Mouse (Mus musculus) lung, postnatal 0 days (tissue): ENCODE data around the gene A430005L14Rik. TPM values are rescaled to one million over a fixed set of nuclear protein-coding genes. Genes with fewer than 3 reads are reported as not detected.
A peak's percentile ranks its signal among the peaks of the same experiment; 100 is the strongest.

Source experiments
- ATAC-seq: fragments of 200-750 bp; cut with Nextera tagmentation; 2 replicates; pipeline ENCODE4 v1.8.0; 2017; ENCODE audit warnings: moderate library complexity
- DNase-seq: peaks from one replicate; pipeline ENCODE4 v3.0.0-alpha.2; 2016; ENCODE audit warnings: low spot score
- H3K27ac ChIP-seq: fragments of 300-500 bp; sonication (generic); 2 replicates; pipeline ENCODE4 v1.5.1; 2014; ENCODE audit warnings: antibody characterized with exemption, mild to moderate bottlenecking, low read length, mixed read lengths
- H3K27me3 ChIP-seq: fragments of 300-500 bp; sonication (generic); replicated peaks from 2 replicates; pipeline ENCODE4 v1.6.1; 2014; ENCODE audit warnings: low read length, mixed read lengths; ENCODE audit not compliant: insufficient read depth
- H3K36me3 ChIP-seq: fragments of 300-500 bp; sonication (generic); 2 replicates; pipeline ENCODE4 v1.6.1; 2014; ENCODE audit warnings: low read length, mixed read lengths; ENCODE audit not compliant: insufficient read depth
- H3K4me1 ChIP-seq: fragments of 300-500 bp; sonication (generic); 2 replicates; pipeline ENCODE4 v1.6.1; 2014; ENCODE audit warnings: antibody characterized with exemption, low read depth, low read length, mixed read lengths; ENCODE audit not compliant: insufficient read depth
- H3K4me2 ChIP-seq: fragments of 300-500 bp; sonication (generic); replicated peaks from 2 replicates; pipeline ENCODE4 v1.6.1; 2014; ENCODE audit warnings: low read depth, mild to moderate bottlenecking, low read length, moderate library complexity, mixed read lengths
- H3K4me3 ChIP-seq: fragments of 300-500 bp; sonication (generic); 2 replicates; pipeline ENCODE4 v1.5.1; 2014; ENCODE audit warnings: low read depth, low read length
- H3K9ac ChIP-seq: fragments of 300-500 bp; sonication (generic); replicated peaks from 2 replicates; pipeline ENCODE4 v1.6.1; 2014; ENCODE audit warnings: low read depth, mild to moderate bottlenecking
- H3K9me3 ChIP-seq: fragments of 300-500 bp; sonication (generic); 2 replicates; pipeline ENCODE4 v1.6.1; 2016; ENCODE audit warnings: low read length, mixed read lengths
- CTCF ChIP-seq: IDR thresholded peaks from 2 replicates; pipeline ENCODE4 v1.5.1; 2016; ENCODE audit warnings: antibody characterized with exemption, mild to moderate bottlenecking
- EP300 ChIP-seq: IDR thresholded peaks from 2 replicates; pipeline ENCODE4 v1.6.1; 2016; ENCODE audit warnings: antibody characterized with exemption, mild to moderate bottlenecking, control low read depth
- WGBS: fragments of 180-500 bp; shearing (Covaris S2); extraction: QIAGEN DNeasy Blood & Tissue Kit; methylation state at CpG from one replicate; pipeline ENCODE4 v1.1.7; 2014; 5-methylcytosine and 5-hydroxymethylcytosine counted together
- polyA plus RNA-seq: library from polyadenylated mRNA; unstranded; fragments of >200 nt; fragmentation: Nextera tagmentation; extraction: Ambion mirVana; gene quantifications from 2 replicates; pipeline ENCODE4 v1.2.1, GENCODE M21; 2015

The A430005L14Rik gene
- polyA plus RNA-seq, 1 experiment from 2014 or later, result 57.6 TPM

DNA sequence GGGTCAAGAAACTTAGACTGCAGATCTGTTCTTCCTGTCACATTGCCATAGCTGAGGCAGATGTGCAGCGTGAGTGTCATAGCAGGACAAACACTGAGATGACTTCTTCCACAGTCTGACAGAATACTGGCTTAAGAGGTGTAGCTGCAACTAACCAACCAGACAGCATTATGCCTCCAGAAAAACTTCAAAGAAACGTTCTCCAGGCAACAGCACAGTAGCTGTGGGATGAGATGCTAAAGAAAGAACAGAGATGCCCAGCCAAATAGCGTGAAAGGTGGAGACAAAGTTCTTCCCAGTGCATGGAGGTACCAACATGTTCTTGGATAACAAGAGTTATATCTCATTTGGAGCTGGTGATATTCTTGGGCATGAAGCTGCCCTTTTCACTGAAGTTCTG is 5.9 kb upstream of the A430005L14Rik start:
- WGBS, result 62% methylated on average over 3 of the region's 3 CpGs
- Histone ChIP-seq H3K4me1 (no peaks in the 10 kb centered on the region), H3K4me2 (no peak overlapping the region), H3K27ac (no peak overlapping the region), H3K36me3 (no peaks in the 10 kb centered on the region), H3K9ac (no peak overlapping the region), H3K9me3 (no peaks in the 10 kb centered on the region), H3K4me3 (no peak overlapping the region), H3K27me3 (no peaks in the 10 kb centered on the region)
- ATAC-seq, result no peak
- TF ChIP-seq CTCF (no peak), EP300 (no peak)
- no peak for DNase-seq

DNA sequence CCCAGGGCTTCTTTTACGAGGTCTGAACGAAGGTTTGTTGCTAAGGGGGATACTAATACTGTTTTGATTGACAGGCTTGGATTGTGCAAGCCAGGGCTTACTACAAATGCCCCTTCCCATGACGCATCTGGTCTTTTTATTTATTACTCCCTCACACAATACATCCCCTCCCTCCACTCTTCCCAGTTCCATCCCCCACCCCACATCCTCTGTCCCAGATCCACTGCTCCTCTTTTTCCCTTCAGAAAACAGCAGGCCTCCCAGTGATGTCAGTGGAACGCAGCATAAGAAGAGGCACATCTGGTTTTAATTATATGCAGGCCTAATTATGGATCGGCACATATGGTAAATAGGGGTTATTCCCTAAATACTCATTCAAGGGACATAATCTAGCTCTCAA is 5.3 kb upstream of the A430005L14Rik start:
- Histone ChIP-seq H3K9ac (no peak overlapping the region), H3K4me3 (no peak overlapping the region), H3K4me2 (no peak overlapping the region), H3K9me3 (no peaks in the 10 kb centered on the region), H3K36me3 (no peaks in the 10 kb centered on the region), H3K4me1 (no peaks in the 10 kb centered on the region; the same call in 1 of the 2 replicates), H3K27me3 (no peaks in the 10 kb centered on the region), H3K27ac (no peak overlapping the region)
- DNase-seq (no peak), ATAC-seq (no peak)
- WGBS, result 57% methylated on average over 5 of the region's 5 CpGs
- no peak for TF ChIP-seq EP300
- TF ChIP-seq CTCF, result no peak

DNA sequence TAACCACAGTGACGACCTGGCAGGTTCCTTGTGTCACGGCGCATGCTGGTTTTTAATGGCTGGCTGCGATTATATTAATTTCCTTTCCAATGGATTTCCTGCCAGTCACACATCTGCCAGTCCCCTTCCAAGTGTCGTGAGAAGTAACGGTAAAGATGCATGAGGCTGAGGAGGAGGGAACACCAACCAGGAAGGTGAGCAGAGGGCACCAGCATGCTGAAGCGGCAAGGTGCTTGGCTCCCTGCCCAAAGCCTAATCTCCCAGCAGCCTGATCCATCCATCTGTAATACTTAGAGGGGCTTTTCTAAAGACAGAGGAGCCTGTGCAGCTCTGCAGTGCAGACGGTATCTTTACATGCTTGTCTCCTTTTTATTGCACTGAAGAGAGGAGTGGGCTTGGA is 1.4 kb upstream of the A430005L14Rik start:
- no peaks in the 10 kb centered on the region for H3K9me3 ChIP-seq
- TF ChIP-seq CTCF (no peak), EP300 (no peak)
- H3K27me3 ChIP-seq, result no peaks in the 10 kb centered on the region
- no peak for ATAC-seq
- peaks cover 3% of the 10 kb centered on the region; the same call in 1 of the 2 replicates for H3K4me1 ChIP-seq
- no peak overlapping the region for H3K4me2 ChIP-seq
- no peak for DNase-seq
- no peak overlapping the region for H3K27ac ChIP-seq
- H3K36me3 ChIP-seq, result no peaks in the 10 kb centered on the region
- no peak overlapping the region for H3K9ac ChIP-seq
- no peak overlapping the region for H3K4me3 ChIP-seq
- WGBS, result 71% methylated on average over 8 of the region's 8 CpGs

DNA sequence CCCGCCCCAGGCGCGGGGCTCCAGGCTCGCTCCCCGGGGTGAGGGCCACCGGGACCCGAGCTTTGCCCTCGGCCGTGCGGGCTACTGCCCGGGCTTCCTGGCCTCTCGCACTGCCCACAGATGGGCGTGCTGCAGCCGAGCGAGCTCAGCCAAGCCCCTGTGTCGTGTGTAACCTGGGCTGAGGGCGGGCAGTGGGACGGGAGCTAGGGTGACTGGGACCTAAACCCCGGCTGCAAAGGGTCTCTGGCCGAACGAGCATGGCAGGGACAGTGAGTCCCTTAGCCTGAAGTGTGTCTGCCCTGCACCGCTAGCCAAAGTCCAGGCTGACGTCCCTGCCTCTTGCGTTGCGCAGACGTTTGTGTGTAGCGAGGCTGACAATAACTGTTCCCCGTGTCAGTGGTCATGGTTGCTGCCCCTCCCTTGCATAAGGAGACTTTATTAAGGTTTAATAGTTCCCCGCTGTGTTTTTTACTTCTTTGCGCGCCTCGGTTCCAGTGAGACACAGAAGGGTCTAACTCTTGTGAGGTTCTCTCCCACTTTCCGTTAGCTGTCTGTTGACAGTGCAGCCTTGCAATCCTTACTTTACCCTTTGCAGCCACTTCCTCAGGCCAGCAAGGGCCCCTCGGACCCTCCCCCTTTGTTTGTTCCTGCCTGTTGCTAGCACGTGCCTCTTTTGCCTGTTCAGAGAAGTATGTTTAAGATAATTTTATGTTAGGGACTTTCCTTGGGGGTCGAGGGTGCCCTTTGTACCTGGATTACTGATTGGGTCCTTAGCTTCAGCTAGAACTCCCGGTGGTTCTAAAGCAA is 610 bp downstream of the A430005L14Rik start:
- Histone ChIP-seq H3K4me2 (peak overlapping the region; percentile 76), H3K4me1 (peaks cover 3% of the 10 kb centered on the region; the same call in 1 of the 2 replicates), H3K36me3 (no peaks in the 10 kb centered on the region), H3K4me3 (peak overlapping the region; percentile 67), H3K27me3 (no peaks in the 10 kb centered on the region), H3K9me3 (no peaks in the 10 kb centered on the region), H3K27ac (peak overlapping the region; percentile 65), H3K9ac (peak overlapping the region; percentile 53)
- no peak for TF ChIP-seq EP300
- 1% methylated on average over 30 of the region's 37 CpGs for WGBS
- ATAC-seq, result no peak
- DNase-seq, result peak; percentile 30

DNA sequence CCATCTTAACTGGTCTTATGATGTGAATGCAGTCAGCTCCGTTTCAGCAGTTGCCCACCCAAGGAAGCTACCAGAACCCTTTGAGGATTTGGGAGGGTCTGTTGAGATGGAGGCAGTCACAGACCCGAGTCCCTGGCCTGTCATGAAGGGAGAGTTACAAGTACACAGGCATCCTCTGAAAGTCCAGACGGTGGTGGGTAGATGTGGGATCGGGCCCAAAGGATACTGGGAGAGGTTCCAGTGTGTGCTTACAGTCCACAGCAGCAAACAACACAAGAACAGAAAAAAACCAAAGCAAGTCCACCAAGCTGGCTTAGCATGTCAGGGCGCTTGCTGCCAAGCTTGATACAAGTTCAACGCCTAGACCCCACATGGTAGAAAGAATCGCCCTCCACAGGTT is 5.6 kb downstream of the A430005L14Rik start:
- DNase-seq (no peak), ATAC-seq (no peak)
- Histone ChIP-seq H3K4me1 (peaks cover 3% of the 10 kb centered on the region; the same call in 1 of the 2 replicates), H3K9me3 (no peaks in the 10 kb centered on the region), H3K9ac (no peak overlapping the region), H3K27me3 (no peaks in the 10 kb centered on the region), H3K4me3 (no peak overlapping the region), H3K36me3 (peaks cover 16% of the 10 kb centered on the region; the same call in 1 of the 2 replicates), H3K27ac (no peak overlapping the region), H3K4me2 (no peak overlapping the region)
- 86% methylated on average over 7 of the region's 7 CpGs for WGBS
- TF ChIP-seq CTCF, result no peak
- no peak for TF ChIP-seq EP300

DNA sequence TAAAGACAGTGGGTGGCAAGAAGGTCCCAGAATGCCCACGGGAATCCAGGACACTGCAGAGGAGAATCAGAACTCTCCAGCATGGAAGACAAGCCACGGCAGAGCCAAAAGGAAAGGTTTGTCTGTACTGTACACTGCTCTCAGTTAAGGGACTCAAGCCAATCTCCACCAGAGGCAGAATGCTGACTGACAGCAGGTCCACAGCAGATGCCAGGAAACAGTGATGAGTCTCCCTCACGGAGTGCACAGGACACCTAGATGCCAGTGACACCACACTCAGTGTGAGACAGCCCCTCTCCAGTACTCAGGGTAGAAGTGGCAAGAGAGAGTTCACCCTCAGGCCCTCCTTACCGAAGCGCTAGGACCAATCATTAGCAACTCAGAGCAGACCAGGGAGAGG is 9.6 kb downstream of the A430005L14Rik start:
- Histone ChIP-seq H3K27ac (no peak overlapping the region), H3K27me3 (no peaks in the 10 kb centered on the region), H3K4me3 (no peak overlapping the region), H3K36me3 (peaks cover 25% of the 10 kb centered on the region), H3K4me1 (no peaks in the 10 kb centered on the region), H3K4me2 (no peak overlapping the region), H3K9ac (no peak overlapping the region), H3K9me3 (no peaks in the 10 kb centered on the region)
- no peak for ATAC-seq
- 85% methylated on average over 5 of the region's 5 CpGs for WGBS
- no peak for DNase-seq
- no peak for TF ChIP-seq EP300
